Mouse (Mus musculus): ENCODE data around the gene Gbp2b.

Gene Gbp2b

GRCm38 (mm10) chr3:142620956-142621562 is 26.4 kb downstream of the Gbp2b start:
- peak; percentile 29 for DNase-seq

- no peak for DNase-seq
Measured at GRCm38 (mm10) chr3:142630385-142630784, 35.7 kb downstream of the Gbp2b start.

- DNase-seq = peak; percentile 70
Measured at GRCm38 (mm10) chr3:142640201-142640600, 45.6 kb downstream of the Gbp2b start.

- peak; percentile 81 for DNase-seq
Measured at GRCm38 (mm10) chr3:142645949-142646348, 51.3 kb downstream of the Gbp2b start.

GRCm38 (mm10) chr3:142647836-142648235 is 53.2 kb downstream of the Gbp2b start:
- peak; percentile 40 for DNase-seq

GRCm38 (mm10) chr3:142650205-142650604 is 55.6 kb downstream of the Gbp2b start:
- no peak for DNase-seq

GRCm38 (mm10) chr3:142664723-142665122 is 70.1 kb downstream of the Gbp2b start:
- no peak for DNase-seq
